ENCODE assay signal across 27 mouse cellular contexts in genomic region chr10:81537429-81537828, GRCm38 (mm10). TPM values are rescaled to one million over a fixed set of nuclear protein-coding genes. Genes with fewer than 3 reads are reported as not detected.
A peak's percentile ranks its signal among the peaks of the same experiment; 100 is the strongest.
DNase-seq lines count a peak whose midpoint lies in the region; ATAC-seq lines count a peak whose summit lies in the region.
"Had no signal": no experiment of that assay in that cellular context is flagged by ENCODE, and none has a peak within 500 bp of the region (broad histone marks: within the 10 kb centered on the region; RNA-seq: fewer than 3 reads in every experiment).

No protein-coding gene starts in this region.

- H3K27ac ChIP-seq in kidney, embryonic 15.5 days: no peak overlapping the region
- H3K27ac ChIP-seq: embryonic facial prominence, embryonic 12.5 days; embryonic facial prominence, embryonic 15.5 days; gastrocnemius, adult 2 months; heart, embryonic 15.5 days; hindbrain, embryonic 10.5 days; hindbrain, embryonic 15.5 days had no signal

- no peaks in the 10 kb centered on the region for H3K9me3 ChIP-seq in kidney, embryonic 15.5 days (replicated peaks)
- H3K9me3 ChIP-seq: embryonic facial prominence, embryonic 12.5 days; embryonic facial prominence, embryonic 15.5 days; G1E; heart, embryonic 12.5 days; heart, embryonic 15.5 days; hindbrain, embryonic 10.5 days; hindbrain, embryonic 15.5 days had no signal

- DNase-seq in thymus, postnatal 0 days (ENCODE audit: low spot score): peak; percentile 40
- no peak for DNase-seq in thymus, adult 18-20 months
- peak; percentile 37 for DNase-seq in naive thymus-derived CD4-positive, alpha-beta T cell, adult 2 months (ENCODE audit: low read depth)
- DNase-seq in retina, embryonic 14.5 days (ENCODE audit: low spot score): no peak
- DNase-seq: adrenal gland, adult 2 months; adrenal gland, postnatal 14 days; cerebellum, adult 11 months; cerebellum, adult 2 months; cerebellum, adult 9-11 months; forebrain, postnatal 0 days; gastrocnemius, adult 2 months; gastrocnemius, postnatal 25 days; heart, adult 18-20 months; heart, postnatal 36 days had no signal

- no peak overlapping the region for H3K9ac ChIP-seq in kidney, embryonic 15.5 days
- H3K9ac ChIP-seq: embryonic facial prominence, embryonic 12.5 days; embryonic facial prominence, embryonic 15.5 days; forebrain, postnatal 0 days; heart, embryonic 12.5 days; heart, embryonic 15.5 days; hindbrain, embryonic 15.5 days had no signal

- H3K4me1 ChIP-seq in kidney, embryonic 15.5 days: peaks cover 18% of the 10 kb centered on the region

- H3K36me3 ChIP-seq in kidney, embryonic 15.5 days: peaks cover 62% of the 10 kb centered on the region
- H3K36me3 ChIP-seq: hindbrain, embryonic 15.5 days had no signal

- WGBS in kidney, embryonic 15.5 days: 92% methylated on average over 2 of the region's 2 CpGs

- peak; percentile 62 for ATAC-seq in activated CD4-positive, CD25-positive, alpha-beta regulatory T cell, adult 4 months
- no peak for ATAC-seq in kidney, embryonic 15.5 days (replicated peaks; ENCODE audit: low FRiP score)
- ATAC-seq: forebrain, embryonic 14.5 days; forebrain, postnatal 0 days; intestine, postnatal 0 days; Patski had no signal

- no peak overlapping the region for H3K4me3 ChIP-seq in kidney, embryonic 15.5 days (replicated peaks)
- H3K4me3 ChIP-seq: embryonic facial prominence, embryonic 12.5 days; embryonic facial prominence, embryonic 15.5 days; gastrocnemius, adult 2 months; heart, embryonic 12.5 days; heart, embryonic 15.5 days; hindbrain, embryonic 10.5 days; hindbrain, embryonic 15.5 days had no signal

- H3K4me2 ChIP-seq in kidney, embryonic 15.5 days: no peak overlapping the region
- H3K4me2 ChIP-seq: embryonic facial prominence, embryonic 12.5 days; embryonic facial prominence, embryonic 15.5 days; heart, embryonic 12.5 days; heart, embryonic 15.5 days; hindbrain, embryonic 15.5 days had no signal

- H3K27me3 ChIP-seq in kidney, embryonic 15.5 days: no peaks in the 10 kb centered on the region
- H3K27me3 ChIP-seq: CH12.LX; embryonic facial prominence, embryonic 12.5 days; embryonic facial prominence, embryonic 15.5 days; heart, embryonic 12.5 days; heart, embryonic 15.5 days; hindbrain, embryonic 15.5 days; Patski had no signal

RNA-seq across cellular contexts. Expression of gene Gna11, which starts 7.6 kb away (rescaled TPM):
- 28.5 and 30.0 TPM in 2 replicates for polyA plus RNA-seq in thymus, postnatal 0 days (2015; fragmentation: Nextera tagmentation; extraction: Ambion mirVana)
- polyA plus RNA-seq in activated CD4-positive, CD25-positive, alpha-beta regulatory T cell, adult 4 months (2017; shearing (Covaris generic)): 10 to 100 TPM; 21.7 to 24.5 TPM
- 79.0 and 88.6 TPM in 2 replicates for polyA plus RNA-seq in kidney, embryonic 15.5 days (2015; fragmentation: Nextera tagmentation; extraction: Ambion mirVana)

RNA-seq across cellular contexts. Expression of gene Gna15, which starts 13.4 kb away (rescaled TPM):
- polyA plus RNA-seq in thymus, postnatal 0 days (2015; fragmentation: Nextera tagmentation; extraction: Ambion mirVana): 3.5 TPM in 2 replicates
- polyA plus RNA-seq in activated CD4-positive, CD25-positive, alpha-beta regulatory T cell, adult 4 months (2017; shearing (Covaris generic)): 10 to 100 TPM; 55.2 to 62.0 TPM
- polyA plus RNA-seq in kidney, embryonic 15.5 days (2015; fragmentation: Nextera tagmentation; extraction: Ambion mirVana): 0.89 and 1.00 TPM in 2 replicates
- polyA plus RNA-seq: Patski had no signal

RNA-seq across cellular contexts. Expression of gene Aes, which starts 21.9 kb away (rescaled TPM):
- 683 and 740 TPM in 2 replicates for polyA plus RNA-seq in thymus, postnatal 0 days (2015; fragmentation: Nextera tagmentation; extraction: Ambion mirVana)
- 100 to 1,000 TPM; 120 to 125 TPM for polyA plus RNA-seq in activated CD4-positive, CD25-positive, alpha-beta regulatory T cell, adult 4 months (2017; shearing (Covaris generic))
- polyA plus RNA-seq in kidney, embryonic 15.5 days (2015; fragmentation: Nextera tagmentation; extraction: Ambion mirVana): 535 and 630 TPM in 2 replicates

RNA-seq across cellular contexts. Expression of gene Tle2, which starts 36.9 kb away (rescaled TPM):
- 2.4 and 2.9 TPM in 2 replicates for polyA plus RNA-seq in thymus, postnatal 0 days (2015; fragmentation: Nextera tagmentation; extraction: Ambion mirVana)
- 1 to 10 TPM in 1 of 2 experiments, under 1 TPM in 1; 0.78 to 1.5 TPM for polyA plus RNA-seq in activated CD4-positive, CD25-positive, alpha-beta regulatory T cell, adult 4 months (2017; shearing (Covaris generic))
- polyA plus RNA-seq in kidney, embryonic 15.5 days (2015; fragmentation: Nextera tagmentation; extraction: Ambion mirVana): 39.3 and 45.6 TPM in 2 replicates

RNA-seq across cellular contexts. Expression of gene S1pr4, which starts 37.5 kb away (rescaled TPM):
- polyA plus RNA-seq in thymus, postnatal 0 days (2015; fragmentation: Nextera tagmentation; extraction: Ambion mirVana): 22.2 and 25.6 TPM in 2 replicates
- 10 to 100 TPM; 70.0 to 70.7 TPM for polyA plus RNA-seq in activated CD4-positive, CD25-positive, alpha-beta regulatory T cell, adult 4 months (2017; shearing (Covaris generic))
- polyA plus RNA-seq in kidney, embryonic 15.5 days (2015; fragmentation: Nextera tagmentation; extraction: Ambion mirVana): 1.2 and 1.4 TPM in 2 replicates

Comparison
In these comparisons a context has a peak if more than half of its experiments do, and no peak if none do; other contexts are left out.
1. DNase-seq: peak in thymus, postnatal 0 days (single experiment) and naive thymus-derived CD4-positive, alpha-beta T cell, adult 2 months (single experiment); none in thymus, adult 18-20 months (0 of 2) and retina, embryonic 14.5 days (single experiment).
2. RNA of gene Gna15, which starts 13.4 kb away (polyA plus RNA-seq): 55.2 to 62.0 TPM in activated CD4-positive, CD25-positive, alpha-beta regulatory T cell, adult 4 months; 3.5 TPM in thymus, postnatal 0 days and 0.89 to 1.00 TPM in kidney, embryonic 15.5 days; every median in the first group is over 10 times any median in the second.